Mouse (Mus musculus) lung, adult 2 months (tissue): ENCODE data around the gene Fam234a.

ENCODE experiments used
- CTCF ChIP-seq: fragments of 200-500 bp; IDR thresholded peaks from 2 replicates; pipeline ENCODE4 v1.5.1; 2011; ENCODE audit warnings: mild to moderate bottlenecking, low read length, control low read depth; ENCODE audit not compliant: insufficient read depth
- POLR2A ChIP-seq: fragments of 200-500 bp; IDR thresholded peaks from 2 replicates; pipeline ENCODE4 v1.6.1; 2011; ENCODE audit warnings: low read depth, mild to moderate bottlenecking, control low read depth, low read length, borderline replicate concordance; ENCODE audit errors: extremely low read depth

DNA sequence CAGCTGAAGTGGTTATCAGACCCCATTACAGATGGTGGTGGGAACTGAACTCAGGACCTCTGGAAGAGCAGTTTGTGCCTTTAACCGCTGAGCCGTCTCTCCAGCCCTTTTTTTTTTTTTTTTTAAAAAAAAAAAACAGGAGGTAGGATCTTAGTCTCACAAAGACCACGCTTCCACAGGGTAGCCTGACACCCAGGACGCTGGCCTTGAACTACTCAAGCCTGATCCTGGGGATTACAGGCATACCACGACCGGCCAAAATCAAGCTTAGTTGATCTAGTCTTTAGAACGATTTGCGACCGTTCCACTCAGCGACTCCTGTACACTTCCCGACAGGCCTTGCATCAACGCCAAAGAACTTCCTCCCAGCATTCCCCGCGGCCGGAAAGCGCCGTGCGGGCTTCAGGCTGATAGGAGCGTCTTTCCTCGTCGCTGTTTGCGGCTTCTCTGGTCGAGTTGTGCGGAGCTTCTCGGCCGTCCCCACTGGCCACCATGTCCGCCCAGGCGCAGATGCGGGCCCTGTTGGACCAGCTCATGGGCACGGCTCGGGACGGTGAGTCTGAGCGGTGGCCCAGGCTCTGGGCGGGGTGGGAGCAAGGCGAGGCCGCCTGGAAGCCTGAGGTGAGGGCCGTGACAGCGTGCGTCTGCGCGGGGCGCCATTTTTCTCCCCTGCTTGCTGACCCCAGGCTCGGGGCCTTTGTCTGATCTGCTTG, 8.7 kb upstream of the Fam234a start, which contains the start of gene Luc7l:
- TF ChIP-seq CTCF: no peak
- TF ChIP-seq POLR2A: peak; percentile 96
